Mouse (Mus musculus): ENCODE results near the gene Oprm1. TPM values are rescaled to one million over a fixed set of nuclear protein-coding genes. Genes with fewer than 3 reads are reported as not detected.
A peak's percentile ranks its signal among the peaks of the same experiment; 100 is the strongest.

Oprm1 gene
- total RNA-seq, 1 experiment = not detected

DNA sequence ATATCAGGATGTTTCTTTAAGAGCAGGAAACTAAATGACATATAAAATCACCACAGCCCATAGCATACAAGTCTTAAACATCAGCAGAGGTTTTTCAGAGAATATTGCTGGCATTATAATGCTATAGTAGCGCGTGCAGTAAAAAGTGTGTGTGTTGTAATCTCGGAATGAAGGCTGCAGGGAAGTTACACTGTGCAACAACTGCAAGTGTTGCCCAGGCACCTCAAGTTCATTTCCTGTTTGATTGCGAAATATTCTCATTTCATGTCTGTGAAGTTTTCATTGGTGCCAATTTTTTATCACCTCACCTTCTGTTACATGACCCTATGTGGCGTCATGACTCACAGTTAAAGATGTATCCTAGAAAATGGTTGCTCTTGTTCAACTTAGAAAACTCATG is 4.9 kb upstream of the Oprm1 start:
- Histone ChIP-seq H3K4me1 (ENCODE audit: control insufficient read depth in 2 of 2, insufficient read depth in 2 of 2, low read length in 2 of 2, poor library complexity in 1 of 2) (no peaks in the 10 kb centered on the region), H3K9me3 (ENCODE audit: control insufficient read depth, insufficient read depth, low read depth, low read length) (no peaks in the 10 kb centered on the region), H3K36me3 (ENCODE audit: control insufficient read depth, insufficient read depth, low read length, poor library complexity, severe bottlenecking) (no peaks in the 10 kb centered on the region), H3K4me3 (ENCODE audit: insufficient read depth in 1 of 2, low read depth in 1 of 2, low read length in 2 of 2, poor library complexity in 1 of 2, severe bottlenecking in 1 of 2) (no peak overlapping the region), H3K27ac (ENCODE audit: insufficient read depth, low read depth, low read length, poor library complexity, severe bottlenecking) (no peak overlapping the region), H3K9ac (ENCODE audit: insufficient read depth, low read depth, low read length, poor library complexity, severe bottlenecking) (no peak overlapping the region)
- TF ChIP-seq HCFC1 (IDR thresholded peaks at IDR 0.05; ENCODE audit: borderline replicate concordance, insufficient read depth, low read length) (no peak), ZNF384 (IDR thresholded peaks at IDR 0.05; ENCODE audit: low read depth, low read length) (no peak), ZC3H11A (IDR thresholded peaks at IDR 0.05; ENCODE audit: borderline replicate concordance, low read depth, low read length) (no peak), MAFK (IDR thresholded peaks at IDR 0.05; ENCODE audit: insufficient read depth, low read depth, low read length) (no peak), CHD2 (IDR thresholded peaks at IDR 0.05; ENCODE audit: low read depth, low read length) (no peak)
- DNase-seq (ENCODE audit: low read depth, low spot score) = no peak
- in situ Hi-C loops (cut with MboI; ENCODE audit: low sequenced_read_pairs in 2 of 2, unreplicated experiment in 2 of 2) = no loop called here

DNA sequence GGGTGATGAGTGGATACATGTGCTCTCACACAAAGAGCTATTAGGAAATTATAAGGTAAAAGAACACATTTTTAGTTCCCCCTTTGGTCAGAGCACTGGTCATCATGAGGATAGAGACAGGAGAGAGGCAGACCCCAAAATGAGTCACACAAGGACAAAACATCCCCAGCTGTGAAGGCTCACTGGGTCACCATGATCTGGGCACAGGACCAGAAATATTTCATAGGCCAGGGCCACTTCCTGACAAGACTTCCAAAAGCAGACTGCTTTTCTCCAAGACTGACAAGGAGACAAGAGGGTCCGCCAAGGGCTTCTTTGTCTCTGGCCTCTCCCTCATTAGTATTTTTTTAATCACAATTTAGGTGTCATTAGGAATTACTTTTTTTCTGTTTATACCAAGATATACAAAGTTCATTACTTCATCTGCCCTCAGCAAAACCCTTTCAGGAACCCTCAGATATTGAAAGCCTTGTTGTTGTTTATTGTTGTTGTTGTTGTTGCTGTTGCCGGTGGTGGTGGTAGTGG is 3.0 kb downstream of the Oprm1 start, which contains the start of gene Gm10945:
Gene Gm10945, minus strand, starts transcription at position 475 of the 525 bp plus-strand sequence.
- in situ Hi-C loops (cut with MboI; ENCODE audit: low sequenced_read_pairs in 2 of 2, unreplicated experiment in 2 of 2) = no loop called here
- H3K36me3 ChIP-seq (ENCODE audit: control insufficient read depth, insufficient read depth, low read length, poor library complexity, severe bottlenecking) = no peaks in the 10 kb centered on the region
- no peaks in the 10 kb centered on the region for H3K4me1 ChIP-seq (ENCODE audit: control insufficient read depth in 2 of 2, insufficient read depth in 2 of 2, low read length in 2 of 2, poor library complexity in 1 of 2)
- H3K27ac ChIP-seq (ENCODE audit: insufficient read depth, low read depth, low read length, poor library complexity, severe bottlenecking) = no peak within 1 kb of the TSS
- H3K4me3 ChIP-seq (ENCODE audit: insufficient read depth in 1 of 2, low read depth in 1 of 2, low read length in 2 of 2, poor library complexity in 1 of 2, severe bottlenecking in 1 of 2) = no peak within 1 kb of the TSS
- H3K9me3 ChIP-seq (ENCODE audit: control insufficient read depth, insufficient read depth, low read depth, low read length) = no peaks in the 10 kb centered on the region
- TF ChIP-seq ZNF384 (IDR thresholded peaks at IDR 0.05; ENCODE audit: low read depth, low read length) (no peak), HCFC1 (IDR thresholded peaks at IDR 0.05; ENCODE audit: borderline replicate concordance, insufficient read depth, low read length) (no peak), MAFK (IDR thresholded peaks at IDR 0.05; ENCODE audit: insufficient read depth, low read depth, low read length) (no peak), ZC3H11A (IDR thresholded peaks at IDR 0.05; ENCODE audit: borderline replicate concordance, low read depth, low read length) (no peak), CHD2 (IDR thresholded peaks at IDR 0.05; ENCODE audit: low read depth, low read length) (no peak)
- no peak within 1 kb of the TSS for H3K9ac ChIP-seq (ENCODE audit: insufficient read depth, low read depth, low read length, poor library complexity, severe bottlenecking)
- no peak for DNase-seq (ENCODE audit: low read depth, low spot score)

DNA sequence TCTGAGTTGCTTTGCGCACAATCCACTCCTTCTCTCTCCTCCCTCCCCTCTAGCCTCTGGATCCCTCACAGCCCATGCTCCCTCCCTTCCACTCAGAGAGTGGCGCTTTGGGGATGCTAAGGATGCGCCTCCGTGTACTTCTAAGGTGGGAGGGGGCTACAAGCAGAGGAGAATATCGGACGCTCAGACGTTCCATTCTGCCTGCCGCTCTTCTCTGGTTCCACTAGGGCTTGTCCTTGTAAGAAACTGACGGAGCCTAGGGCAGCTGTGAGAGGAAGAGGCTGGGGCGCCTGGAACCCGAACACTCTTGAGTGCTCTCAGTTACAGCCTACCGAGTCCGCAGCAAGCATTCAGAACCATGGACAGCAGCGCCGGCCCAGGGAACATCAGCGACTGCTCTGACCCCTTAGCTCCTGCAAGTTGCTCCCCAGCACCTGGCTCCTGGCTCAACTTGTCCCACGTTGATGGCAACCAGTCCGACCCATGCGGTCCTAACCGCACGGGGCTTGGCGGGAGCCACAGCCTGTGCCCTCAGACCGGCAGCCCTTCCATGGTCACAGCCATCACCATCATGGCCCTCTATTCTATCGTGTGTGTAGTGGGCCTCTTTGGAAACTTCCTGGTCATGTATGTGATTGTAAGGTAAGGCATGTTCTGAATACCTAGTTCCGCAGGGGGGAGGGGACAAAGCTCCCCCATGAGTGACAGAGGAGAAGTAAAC is 30.4 kb downstream of the Oprm1 start:
- no peaks in the 10 kb centered on the region; a peak in 1 of 4 replicates for H3K4me1 ChIP-seq (ENCODE audit: control insufficient read depth in 2 of 2, insufficient read depth in 2 of 2, low read length in 2 of 2, poor library complexity in 1 of 2)
- H3K9me3 ChIP-seq (ENCODE audit: control insufficient read depth, insufficient read depth, low read depth, low read length) = no peaks in the 10 kb centered on the region
- peak overlapping the region; percentile 20 to 45 for H3K4me3 ChIP-seq (ENCODE audit: insufficient read depth in 1 of 2, low read depth in 1 of 2, low read length in 2 of 2, poor library complexity in 1 of 2, severe bottlenecking in 1 of 2)
- H3K36me3 ChIP-seq (ENCODE audit: control insufficient read depth, insufficient read depth, low read length, poor library complexity, severe bottlenecking) = no peaks in the 10 kb centered on the region
- TF ChIP-seq ZC3H11A (IDR thresholded peaks at IDR 0.05; ENCODE audit: borderline replicate concordance, low read depth, low read length) (no peak), MAFK (IDR thresholded peaks at IDR 0.05; ENCODE audit: insufficient read depth, low read depth, low read length) (no peak), CHD2 (IDR thresholded peaks at IDR 0.05; ENCODE audit: low read depth, low read length) (no peak), ZNF384 (IDR thresholded peaks at IDR 0.05; ENCODE audit: low read depth, low read length) (no peak), HCFC1 (IDR thresholded peaks at IDR 0.05; ENCODE audit: borderline replicate concordance, insufficient read depth, low read length) (no peak)
- no peak overlapping the region for H3K27ac ChIP-seq (ENCODE audit: insufficient read depth, low read depth, low read length, poor library complexity, severe bottlenecking)
- no peak overlapping the region for H3K9ac ChIP-seq (ENCODE audit: insufficient read depth, low read depth, low read length, poor library complexity, severe bottlenecking)
- peak; percentile 80 for DNase-seq (ENCODE audit: low read depth, low spot score)
- in situ Hi-C loops (cut with MboI; ENCODE audit: low sequenced_read_pairs in 2 of 2, unreplicated experiment in 2 of 2) = no loop called here

GRCm38 (mm10) chr10:6790226-6790625 is 31.9 kb downstream of the Oprm1 start:
- Histone ChIP-seq H3K27ac (ENCODE audit: insufficient read depth, low read depth, low read length, poor library complexity, severe bottlenecking) (no peak overlapping the region), H3K36me3 (ENCODE audit: control insufficient read depth, insufficient read depth, low read length, poor library complexity, severe bottlenecking) (no peaks in the 10 kb centered on the region), H3K4me1 (ENCODE audit: control insufficient read depth in 2 of 2, insufficient read depth in 2 of 2, low read length in 2 of 2, poor library complexity in 1 of 2) (no peaks in the 10 kb centered on the region; a peak in 1 of 4 replicates), H3K4me3 (ENCODE audit: insufficient read depth in 1 of 2, low read depth in 1 of 2, low read length in 2 of 2, poor library complexity in 1 of 2, severe bottlenecking in 1 of 2) (no peak overlapping the region), H3K9me3 (ENCODE audit: control insufficient read depth, insufficient read depth, low read depth, low read length) (no peaks in the 10 kb centered on the region), H3K9ac (ENCODE audit: insufficient read depth, low read depth, low read length, poor library complexity, severe bottlenecking) (no peak overlapping the region)
- in situ Hi-C loops (cut with MboI; ENCODE audit: low sequenced_read_pairs in 2 of 2, unreplicated experiment in 2 of 2) = no loop called here
- no peak for DNase-seq (ENCODE audit: low read depth, low spot score)
- no peak for TF ChIP-seq ZC3H11A (IDR thresholded peaks at IDR 0.05; ENCODE audit: borderline replicate concordance, low read depth, low read length)
- TF ChIP-seq MAFK (IDR thresholded peaks at IDR 0.05; ENCODE audit: insufficient read depth, low read depth, low read length) = no peak
- TF ChIP-seq ZNF384 (IDR thresholded peaks at IDR 0.05; ENCODE audit: low read depth, low read length) = no peak
- no peak for TF ChIP-seq CHD2 (IDR thresholded peaks at IDR 0.05; ENCODE audit: low read depth, low read length)
- TF ChIP-seq HCFC1 (IDR thresholded peaks at IDR 0.05; ENCODE audit: borderline replicate concordance, insufficient read depth, low read length) = no peak

Data from ES-E14 (cell line).